Mouse (Mus musculus) neural tube, embryonic 10.5 days (tissue): Measurements from ENCODE around the gene Has3.

Experiments
- DNase-seq: peaks from one replicate; pipeline ENCODE4 v3.0.0-alpha.2; 2017; ENCODE audit warnings: low spot score; ENCODE audit errors: extremely low spot score

The Has3 gene

DNA sequence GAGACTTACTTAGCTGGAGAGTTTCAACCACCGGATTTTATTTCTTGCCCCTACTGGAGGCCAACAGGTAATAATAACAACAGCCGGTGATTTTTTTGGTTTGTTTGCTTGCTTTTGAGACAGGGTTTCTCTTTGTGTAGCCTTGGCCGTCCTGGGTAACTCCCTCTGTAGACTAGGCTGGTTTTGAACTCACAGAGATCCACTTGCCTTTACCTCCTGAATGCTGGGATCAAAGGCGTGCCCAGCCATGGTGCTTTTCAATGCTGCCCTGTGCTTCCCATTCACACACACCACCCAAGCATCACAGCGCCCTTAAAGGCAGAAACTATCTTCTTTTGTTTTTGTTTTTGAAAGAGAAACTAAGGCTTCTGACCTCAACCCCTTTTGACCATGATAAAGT, 59.9 kb downstream of the Has3 start:
- no peak for DNase-seq

- peak; percentile 40 for DNase-seq
Observed at GRCm38 (mm10) chr8:106932376-106933065, 62.5 kb downstream of the Has3 start.

- DNase-seq, result no peak
Observed at GRCm38 (mm10) chr8:106933506-106934143, 63.6 kb downstream of the Has3 start.
